Mouse (Mus musculus) erythroblast, embryonic 14.5 days (primary cell): ENCODE measurements at regions not wholly inside any gene's neighbourhood (a gene's known extent, or its start where the extent isn't known, plus 50 kb on each side); places are given as distances from the start of the nearest gene placed in this dataset.

Experiments
- H3K27me3 ChIP-seq: 2 replicates; pipeline ENCODE4 v1.6.1; 2012; ENCODE audit warnings: inconsistent platforms; ENCODE audit not compliant: control insufficient read depth
- H3K36me3 ChIP-seq: 2 replicates; pipeline ENCODE4 v1.6.1; 2012; ENCODE audit warnings: mild to moderate bottlenecking, inconsistent platforms; ENCODE audit not compliant: control insufficient read depth
- H3K4me1 ChIP-seq: 2 replicates; pipeline ENCODE4 v1.6.1; 2012; ENCODE audit warnings: inconsistent platforms; ENCODE audit not compliant: control insufficient read depth
- H3K4me3 ChIP-seq: replicated peaks from 2 replicates; pipeline ENCODE3; 2012; ENCODE audit warnings: moderate library complexity, mild to moderate bottlenecking, inconsistent platforms
- H3K9me3 ChIP-seq: 2 replicates; pipeline ENCODE4 v1.6.1; 2012; ENCODE audit warnings: low read length, inconsistent platforms, mixed read lengths; ENCODE audit not compliant: control insufficient read depth
- GATA1 ChIP-seq: IDR thresholded peaks from 2 replicates; pipeline ENCODE4 v1.6.1; 2012; ENCODE audit warnings: low read length, inconsistent platforms, mixed read lengths
- TAL1 ChIP-seq: IDR thresholded peaks from 3 replicates; pipeline ENCODE4 v1.6.1; 2012; ENCODE audit warnings: low read length, inconsistent platforms, mixed read lengths

DNA sequence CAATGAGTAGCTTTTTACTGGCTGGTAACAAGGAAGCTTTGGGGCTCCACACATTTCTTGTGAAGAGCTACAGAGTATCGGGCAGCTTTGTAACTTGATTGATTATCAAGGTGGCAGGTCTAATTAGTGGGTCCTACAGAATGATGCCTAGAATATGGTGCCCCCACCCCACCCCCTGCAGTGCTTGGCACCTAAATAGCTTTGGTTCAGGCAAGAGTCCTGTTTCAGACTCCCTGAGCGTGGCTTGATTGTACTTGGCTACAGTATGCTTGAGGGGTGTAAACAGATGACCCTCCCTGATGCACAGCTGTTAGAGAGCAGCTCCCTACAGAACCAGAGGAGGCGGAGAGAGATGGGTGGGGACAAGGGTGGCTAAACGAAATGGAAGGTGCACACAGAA, 145.7 kb upstream of the Npvf start:
- Histone ChIP-seq H3K9me3 (no peaks in the 10 kb centered on the region), H3K27me3 (no peaks in the 10 kb centered on the region), H3K36me3 (no peaks in the 10 kb centered on the region), H3K4me1 (no peaks in the 10 kb centered on the region), H3K4me3 (no peak overlapping the region)
- no peak for TF ChIP-seq GATA1
- no peak for TF ChIP-seq TAL1

DNA sequence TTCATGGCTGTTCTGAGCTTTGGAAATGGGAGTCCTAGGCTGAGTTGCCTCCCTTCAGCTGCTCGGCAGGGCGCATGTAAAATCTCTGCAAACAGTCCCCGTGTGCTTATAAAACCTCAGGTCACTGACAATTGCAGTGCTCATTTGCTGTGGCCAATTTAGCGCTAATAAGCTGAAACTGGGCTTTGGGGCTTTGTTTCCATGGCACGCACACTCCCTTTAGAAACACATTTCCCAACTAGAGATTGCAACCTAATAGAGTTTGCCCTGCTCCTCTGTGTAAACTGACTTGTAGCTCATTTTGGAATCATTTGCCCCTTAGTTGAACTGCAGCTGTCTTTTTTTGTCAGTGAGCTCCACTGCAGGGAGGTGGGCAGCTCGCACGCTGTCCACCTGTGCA, 148.7 kb upstream of the Npvf start:
- H3K4me1 ChIP-seq = no peaks in the 10 kb centered on the region
- H3K4me3 ChIP-seq = no peak overlapping the region
- no peaks in the 10 kb centered on the region for H3K27me3 ChIP-seq
- H3K9me3 ChIP-seq = no peaks in the 10 kb centered on the region
- no peaks in the 10 kb centered on the region for H3K36me3 ChIP-seq
- TF ChIP-seq GATA1 (no peak), TAL1 (no peak)

DNA sequence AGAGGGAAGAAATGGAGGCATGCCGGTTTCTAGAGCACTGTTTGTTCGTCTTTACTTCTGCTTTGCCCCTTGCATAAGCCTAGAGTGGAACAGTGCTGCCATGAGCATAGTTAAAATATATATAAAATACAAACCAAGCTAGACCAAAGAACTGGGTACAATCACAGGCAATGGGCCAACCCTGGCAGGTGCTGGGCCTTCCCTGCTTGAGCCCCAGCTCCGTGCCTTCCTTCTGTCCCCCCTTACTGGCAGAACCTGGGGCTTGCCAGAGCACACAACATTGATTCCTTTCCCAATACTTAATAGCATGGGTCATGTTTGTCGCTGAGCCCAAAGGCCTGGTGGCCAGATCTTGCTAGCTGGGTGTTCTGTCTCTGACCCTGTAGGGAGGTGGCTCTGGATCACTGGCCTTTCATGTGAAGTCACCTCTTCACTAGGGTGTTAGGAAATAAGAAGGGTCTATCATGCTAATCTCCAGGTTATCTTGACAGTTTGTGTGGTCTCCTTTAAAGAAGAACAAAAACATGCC, 150.3 kb upstream of the Npvf start:
- Histone ChIP-seq H3K27me3 (no peaks in the 10 kb centered on the region), H3K36me3 (no peaks in the 10 kb centered on the region), H3K9me3 (no peaks in the 10 kb centered on the region), H3K4me3 (no peak overlapping the region), H3K4me1 (no peaks in the 10 kb centered on the region)
- TF ChIP-seq TAL1 (no peak), GATA1 (no peak)

DNA sequence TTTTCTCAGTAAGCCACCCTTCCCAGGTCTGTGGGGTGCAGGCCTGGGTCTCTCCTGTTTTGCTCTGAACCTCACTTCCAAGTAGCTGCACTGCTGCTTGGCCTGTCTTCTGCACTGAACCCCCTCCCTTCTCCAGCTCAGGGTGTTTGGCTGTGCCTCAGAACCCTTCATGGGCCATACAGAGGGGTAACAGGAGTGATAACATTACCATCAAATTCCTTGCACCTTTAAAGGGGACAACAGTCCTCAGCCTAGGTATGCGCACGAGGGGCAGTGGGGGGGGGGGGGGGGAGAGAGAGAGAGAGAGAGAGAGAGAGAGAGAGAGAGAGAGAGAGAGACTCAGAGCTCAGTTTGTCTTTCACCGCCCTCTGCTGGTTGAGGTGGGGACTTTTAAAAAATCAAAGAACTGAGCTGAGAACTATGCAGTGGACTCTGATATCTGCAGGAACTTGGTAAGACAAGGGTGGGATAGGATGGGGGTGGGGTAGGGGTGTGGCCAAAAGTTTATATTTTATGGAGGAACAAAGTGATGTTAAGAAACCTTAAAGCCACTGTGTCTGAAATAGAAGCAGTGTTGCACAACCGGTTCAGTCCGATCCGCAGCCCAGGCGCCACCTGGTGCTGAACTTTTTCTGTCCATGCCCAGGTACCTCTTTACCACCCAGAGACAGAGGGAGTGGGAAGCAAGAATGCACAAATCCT, 152.3 kb upstream of the Npvf start:
- no peaks in the 10 kb centered on the region for H3K4me1 ChIP-seq
- no peaks in the 10 kb centered on the region for H3K27me3 ChIP-seq
- no peaks in the 10 kb centered on the region for H3K9me3 ChIP-seq
- no peak for TF ChIP-seq TAL1
- TF ChIP-seq GATA1 = no peak
- no peaks in the 10 kb centered on the region for H3K36me3 ChIP-seq
- H3K4me3 ChIP-seq = no peak overlapping the region

DNA sequence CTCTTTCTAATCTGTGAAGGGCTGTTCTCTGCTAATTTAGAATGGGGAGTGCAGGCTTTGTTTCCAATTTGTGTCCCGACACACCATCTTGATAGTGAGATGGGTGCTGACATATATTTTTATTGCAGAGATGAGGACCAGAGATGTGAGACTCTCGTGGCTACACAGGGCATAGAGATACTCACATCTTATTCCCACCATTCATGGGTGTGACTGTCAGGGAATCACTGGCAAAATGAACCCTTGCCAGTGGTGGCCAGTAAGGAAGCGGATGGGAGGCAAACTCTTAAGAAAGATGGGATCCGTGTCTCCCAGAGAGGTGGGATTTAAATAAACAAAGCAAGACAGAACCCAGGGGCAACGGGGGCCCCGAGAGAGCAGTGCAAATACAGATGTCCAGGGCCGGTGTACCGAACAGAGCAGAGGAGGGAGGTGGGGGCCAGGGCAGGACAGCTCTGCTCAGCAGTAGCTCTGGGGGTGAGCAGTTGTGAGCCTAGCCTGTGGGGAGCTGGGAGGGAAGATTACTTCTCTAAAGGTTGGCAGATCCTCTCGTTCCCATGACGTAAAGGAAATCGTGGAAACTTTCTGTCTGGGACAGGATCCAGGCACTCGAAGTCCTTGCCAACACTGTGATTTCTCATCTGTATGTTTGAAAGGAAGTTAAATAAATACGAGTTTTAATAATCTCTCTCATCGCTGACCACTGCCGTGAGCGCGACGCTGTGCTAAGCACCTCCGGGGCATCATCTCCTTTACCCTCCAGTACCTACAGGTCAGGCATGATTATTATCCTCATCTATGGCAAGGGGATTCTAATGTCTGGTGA, 153.2 kb upstream of the Npvf start:
- Histone ChIP-seq H3K27me3 (no peaks in the 10 kb centered on the region), H3K4me1 (no peaks in the 10 kb centered on the region), H3K36me3 (no peaks in the 10 kb centered on the region), H3K9me3 (no peaks in the 10 kb centered on the region), H3K4me3 (no peak overlapping the region)
- TF ChIP-seq GATA1 (no peak), TAL1 (no peak)

DNA sequence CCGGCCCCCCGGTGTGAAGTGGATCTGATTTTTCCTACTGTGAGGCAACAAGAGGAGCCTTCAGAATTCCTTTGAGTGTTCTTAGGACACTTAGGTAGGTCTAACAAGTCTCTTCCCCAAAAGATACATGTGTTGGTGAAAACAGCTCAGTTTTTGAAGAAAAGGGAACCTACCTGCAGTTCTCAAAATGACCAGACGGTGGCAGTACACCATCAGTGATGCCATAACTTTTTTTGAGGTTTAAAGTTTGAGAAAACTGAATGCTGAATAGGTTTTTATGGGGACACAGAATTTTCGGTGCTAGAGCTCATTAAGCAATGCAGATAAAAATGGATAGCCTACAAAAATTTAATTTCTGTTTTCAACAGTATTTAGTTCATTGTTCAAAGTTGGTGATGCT, 153.9 kb upstream of the Npvf start:
- TF ChIP-seq TAL1 = no peak
- Histone ChIP-seq H3K9me3 (no peaks in the 10 kb centered on the region), H3K36me3 (no peaks in the 10 kb centered on the region), H3K27me3 (no peaks in the 10 kb centered on the region), H3K4me1 (no peaks in the 10 kb centered on the region), H3K4me3 (no peak overlapping the region)

DNA sequence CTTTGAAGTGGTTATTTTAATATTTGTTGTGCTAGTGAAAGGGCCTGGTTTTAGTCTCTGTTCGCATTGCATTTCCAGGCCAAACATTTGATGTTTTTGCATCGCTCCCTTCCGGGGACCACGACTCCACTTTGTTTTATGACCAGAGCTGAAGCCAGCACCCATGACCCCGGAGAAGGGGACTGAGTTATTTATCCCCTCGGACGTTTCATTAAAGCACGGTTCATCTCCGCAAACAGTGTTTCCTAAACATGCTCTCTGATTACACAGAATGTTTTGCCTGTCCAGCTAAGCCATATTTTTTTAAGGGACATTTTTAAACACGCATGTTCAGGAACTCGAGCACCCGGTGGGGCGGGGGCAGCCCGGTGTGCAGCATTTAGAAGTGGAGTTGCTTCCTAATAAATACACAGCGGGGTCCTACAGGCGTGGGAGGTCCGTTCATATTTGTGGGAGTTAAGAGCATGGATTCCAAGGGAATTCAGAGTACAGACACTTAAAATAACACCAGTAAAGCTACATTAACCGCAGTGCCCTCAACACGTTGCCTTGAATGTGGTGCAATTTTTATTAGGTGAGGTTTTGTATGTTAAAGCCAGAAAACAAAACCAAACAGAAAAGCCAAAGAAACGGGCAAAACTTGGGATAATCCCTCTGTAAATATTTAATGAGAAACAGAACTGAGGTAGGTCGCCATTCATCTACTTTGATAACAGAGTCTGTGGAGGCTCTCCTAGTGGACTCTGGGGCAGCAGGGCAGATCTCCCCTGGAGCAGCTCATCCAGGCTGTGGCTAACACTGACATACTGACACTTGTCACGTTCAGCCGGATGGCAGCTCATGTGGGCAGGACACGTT, 154.8 kb upstream of the Npvf start:
- no peak for TF ChIP-seq TAL1
- no peaks in the 10 kb centered on the region for H3K9me3 ChIP-seq
- H3K4me3 ChIP-seq = no peak overlapping the region
- H3K4me1 ChIP-seq = no peaks in the 10 kb centered on the region
- H3K36me3 ChIP-seq = no peaks in the 10 kb centered on the region
- H3K27me3 ChIP-seq = no peaks in the 10 kb centered on the region

DNA sequence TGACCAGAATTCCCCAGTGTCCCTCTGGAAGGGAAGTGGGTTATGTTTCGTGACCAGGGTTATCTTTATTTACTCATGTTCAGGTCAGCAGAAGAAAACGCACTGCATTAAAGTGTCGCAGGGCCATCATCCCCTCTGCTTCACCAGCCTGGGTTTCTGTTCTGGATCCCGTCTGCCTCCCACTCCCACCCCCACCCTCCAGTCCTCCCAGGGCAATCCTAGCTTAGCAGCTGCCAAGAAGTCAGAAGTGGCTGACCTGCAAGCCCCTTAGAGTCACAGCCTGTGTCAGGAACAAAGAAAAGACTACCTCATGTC, 155.4 kb upstream of the Npvf start:
- Histone ChIP-seq H3K36me3 (no peaks in the 10 kb centered on the region), H3K4me1 (no peaks in the 10 kb centered on the region), H3K9me3 (no peaks in the 10 kb centered on the region), H3K4me3 (no peak overlapping the region), H3K27me3 (no peaks in the 10 kb centered on the region)
- TF ChIP-seq TAL1 = no peak
- no peak for TF ChIP-seq GATA1

DNA sequence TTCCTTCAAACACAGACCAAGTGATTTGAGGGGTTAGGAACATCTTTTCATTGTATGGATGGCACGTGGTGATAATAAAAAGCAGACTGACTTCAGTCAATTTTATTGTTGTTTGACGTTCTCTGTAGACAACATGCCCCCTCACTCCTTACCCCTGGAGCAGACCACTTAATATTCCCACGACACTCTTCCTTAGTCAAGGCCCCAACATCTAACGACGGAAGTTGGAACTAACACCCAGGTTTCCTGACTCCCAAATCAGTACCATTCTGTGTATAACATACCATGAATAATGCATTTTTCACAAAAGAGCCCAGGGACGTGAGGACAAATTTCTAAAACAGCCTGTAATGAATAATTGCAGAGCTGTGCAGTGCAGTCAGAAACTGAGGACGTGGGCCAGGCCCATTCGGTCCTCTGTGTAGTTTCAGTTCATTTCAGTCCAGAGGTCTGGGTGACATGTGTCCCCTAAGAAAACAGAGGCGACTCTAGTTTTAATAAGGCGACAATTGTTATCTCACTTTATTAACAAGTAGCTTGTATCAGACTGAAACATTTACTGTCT, 160.8 kb upstream of the Npvf start:
- H3K9me3 ChIP-seq = no peaks in the 10 kb centered on the region
- H3K36me3 ChIP-seq = no peaks in the 10 kb centered on the region
- no peak overlapping the region for H3K4me3 ChIP-seq
- H3K27me3 ChIP-seq = no peaks in the 10 kb centered on the region
- H3K4me1 ChIP-seq = no peaks in the 10 kb centered on the region
- TF ChIP-seq GATA1 (no peak), TAL1 (no peak)
